Mouse (Mus musculus): ENCODE results near the gene Tmem171. TPM values are rescaled to one million over a fixed set of nuclear protein-coding genes. Genes with fewer than 3 reads are reported as not detected.

Tmem171 gene
- total RNA-seq (2021), result under 1 TPM in 1 of 2 experiments, not detected in 1; 0.40 TPM
- long read RNA-seq, experiment 1, partial matches to known transcripts, result 0 of 2 reads
- long read RNA-seq, experiment 1, other reads (novel, unspliced or antisense), result 2 of 2 reads
- long read RNA-seq, experiment 2, partial matches to known transcripts, result 0 of 1 reads
- long read RNA-seq, experiment 2, other reads (novel, unspliced or antisense), result 0 of 1 reads

GRCm38 (mm10) chr13:98694773-98695314, at the start of gene Tmem171:
Gene Tmem171 (minus strand): TSS chr13:98694834.
- peak; percentile 30 to 32 for DNase-seq

DNA sequence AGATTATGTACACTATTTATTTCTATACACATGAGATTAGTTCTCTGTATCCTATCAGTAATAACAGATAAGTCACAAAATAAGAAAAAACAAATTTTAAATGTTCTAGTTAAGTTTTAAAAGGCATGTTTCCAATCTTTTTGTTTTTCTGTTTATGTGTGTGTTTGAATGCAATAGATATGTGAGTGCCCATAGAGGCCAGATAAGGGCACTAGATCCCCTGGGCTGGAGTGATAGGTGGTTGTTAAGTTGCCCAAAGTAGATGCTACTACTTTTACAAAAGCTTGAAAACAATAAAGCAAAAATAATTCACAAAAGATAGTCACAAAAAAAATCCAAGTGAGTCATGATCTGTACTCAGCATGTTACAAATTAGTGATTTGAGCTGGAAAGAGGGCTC, 49.2 kb upstream of the Tmem171 start:
- no peak for DNase-seq

GRCm38 (mm10) chr13:98743214-98743613, 48.6 kb upstream of the Tmem171 start:
- DNase-seq, result no peak

DNA sequence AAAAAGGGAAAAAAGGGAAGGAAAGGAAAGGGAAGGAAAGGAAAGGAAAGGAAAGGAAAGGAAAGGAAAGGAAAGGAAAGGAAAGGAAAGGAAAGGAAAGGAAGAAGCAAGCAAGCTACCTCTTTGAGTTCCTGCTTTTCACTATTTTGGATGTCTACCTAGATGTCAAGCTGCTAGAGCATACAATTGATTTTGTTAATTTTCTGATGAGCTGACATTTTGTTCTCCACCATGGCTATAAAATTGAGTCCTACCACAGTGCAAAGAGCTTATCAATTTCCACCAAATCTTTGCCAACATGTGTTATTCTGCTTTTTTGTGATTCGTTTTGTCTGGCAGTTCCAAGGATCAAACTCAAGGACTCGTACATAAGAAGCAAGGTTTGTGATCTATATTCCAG, 43.6 kb upstream of the Tmem171 start:
- DNase-seq, result no peak

- DNase-seq, result no peak
These were observed 38.7 kb upstream of the Tmem171 start for GRCm38 (mm10) chr13:98733292-98733691.

- no peak for DNase-seq
These were observed 34.8 kb upstream of the Tmem171 start for GRCm38 (mm10) chr13:98729271-98730062.

DNA sequence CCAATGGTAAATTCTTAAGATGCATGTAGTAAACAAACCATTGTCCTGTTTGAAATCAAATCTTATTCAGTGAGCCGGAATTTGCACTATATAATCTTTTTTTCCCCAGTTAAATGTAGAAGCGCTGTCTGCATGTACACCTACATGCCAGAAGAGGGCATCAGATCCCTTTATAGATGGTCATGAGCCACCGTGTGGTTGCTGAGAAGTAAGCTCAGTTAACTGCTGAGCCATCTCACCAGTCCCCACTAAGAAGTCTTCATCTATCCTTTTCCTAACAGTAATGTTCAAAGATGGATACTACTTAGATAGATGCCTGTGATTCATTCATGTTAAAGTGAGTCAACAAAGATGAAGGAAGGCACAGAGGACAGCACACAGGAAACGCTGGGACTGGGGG, 31.9 kb upstream of the Tmem171 start:
- no peak for DNase-seq

GRCm38 (mm10) chr13:98723430-98723829, 28.8 kb upstream of the Tmem171 start:
- DNase-seq, result no peak

GRCm38 (mm10) chr13:98722296-98722695, 27.7 kb upstream of the Tmem171 start:
- DNase-seq, result no peak

DNA sequence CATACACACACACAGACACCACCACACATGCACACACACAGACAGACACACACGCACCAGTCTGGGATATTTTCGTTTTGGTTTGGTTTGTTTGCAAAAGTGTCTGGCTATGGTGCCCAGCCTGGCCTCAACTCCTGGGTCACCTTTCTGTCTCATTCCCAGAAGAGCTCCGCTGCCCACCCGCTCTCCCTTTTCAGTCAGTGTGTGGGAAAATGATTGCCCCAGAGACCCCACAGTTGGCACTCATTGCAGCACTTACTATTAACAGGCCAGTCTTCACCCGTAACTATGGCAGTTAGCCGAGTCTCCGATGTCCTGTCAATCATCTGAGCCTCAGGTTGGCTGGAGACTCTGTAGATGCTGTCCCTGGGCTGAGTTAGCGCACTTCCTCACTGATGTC, 21.5 kb upstream of the Tmem171 start:
- DNase-seq, result no peak

- no peak for DNase-seq
These were observed 20.9 kb upstream of the Tmem171 start for GRCm38 (mm10) chr13:98715443-98715990.

- no peak for DNase-seq
These were observed 16.0 kb upstream of the Tmem171 start for GRCm38 (mm10) chr13:98710655-98711054.

GRCm38 (mm10) chr13:98710236-98710635, 15.6 kb upstream of the Tmem171 start:
- no peak for DNase-seq

- no peak for DNase-seq
These were observed 10.9 kb upstream of the Tmem171 start for GRCm38 (mm10) chr13:98705501-98705900.

DNA sequence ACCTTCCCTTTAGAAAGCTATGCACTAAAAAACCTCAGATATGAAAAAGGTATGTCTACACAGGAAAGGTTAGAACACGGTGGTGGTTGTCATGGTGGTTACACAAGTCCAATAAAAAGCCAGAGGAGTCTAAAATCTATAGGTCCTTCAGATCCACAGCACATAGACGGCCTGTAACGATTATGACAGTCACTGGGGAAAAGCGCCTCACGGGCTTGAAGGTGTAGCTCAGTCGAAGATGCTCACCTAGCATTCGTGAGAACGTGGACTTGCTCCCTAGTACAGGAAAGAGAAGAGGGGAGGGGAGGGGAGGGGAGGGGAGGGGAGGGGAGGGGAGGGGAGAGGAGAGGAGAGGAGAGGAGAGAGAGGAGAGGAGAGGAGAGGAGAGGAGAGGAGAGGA, 9.2 kb upstream of the Tmem171 start:
- no peak for DNase-seq

- DNase-seq, result no peak
These were observed 7.7 kb upstream of the Tmem171 start for GRCm38 (mm10) chr13:98702361-98702760.

GRCm38 (mm10) chr13:98701309-98701675, 6.7 kb upstream of the Tmem171 start:
- DNase-seq, result no peak

DNA sequence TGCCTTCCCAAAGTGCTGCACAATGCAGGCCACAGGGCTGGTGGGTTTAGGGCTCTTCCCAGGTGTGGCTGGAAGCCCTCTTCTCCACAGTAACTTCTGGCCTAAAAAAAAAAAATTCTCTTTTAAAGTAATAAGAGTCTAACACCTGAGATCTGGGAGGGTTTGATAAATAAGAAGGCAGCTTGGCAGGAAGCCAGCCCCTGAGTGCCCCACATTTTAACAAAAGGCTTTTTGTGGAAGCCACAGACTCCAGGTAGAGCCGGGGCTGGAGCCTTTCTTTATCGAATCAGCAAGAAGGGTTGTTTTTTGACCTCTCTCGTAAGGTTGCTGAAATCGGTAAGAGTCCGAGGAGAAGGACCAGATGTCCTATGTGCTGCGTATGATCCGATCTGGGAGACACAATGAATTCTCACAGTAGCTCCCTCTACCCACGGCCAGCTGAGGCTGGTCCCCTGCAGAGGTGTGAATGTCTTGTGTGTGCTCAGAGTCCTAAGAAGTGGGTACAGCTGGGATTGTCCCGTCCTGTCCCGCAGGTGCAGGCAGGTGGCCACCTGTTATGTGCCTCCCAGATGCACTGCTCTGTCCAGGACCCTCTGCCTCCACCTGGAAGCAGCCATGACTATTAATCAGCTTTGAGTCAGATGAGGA, 6.2 kb upstream of the Tmem171 start:
- no peak for DNase-seq

DNA sequence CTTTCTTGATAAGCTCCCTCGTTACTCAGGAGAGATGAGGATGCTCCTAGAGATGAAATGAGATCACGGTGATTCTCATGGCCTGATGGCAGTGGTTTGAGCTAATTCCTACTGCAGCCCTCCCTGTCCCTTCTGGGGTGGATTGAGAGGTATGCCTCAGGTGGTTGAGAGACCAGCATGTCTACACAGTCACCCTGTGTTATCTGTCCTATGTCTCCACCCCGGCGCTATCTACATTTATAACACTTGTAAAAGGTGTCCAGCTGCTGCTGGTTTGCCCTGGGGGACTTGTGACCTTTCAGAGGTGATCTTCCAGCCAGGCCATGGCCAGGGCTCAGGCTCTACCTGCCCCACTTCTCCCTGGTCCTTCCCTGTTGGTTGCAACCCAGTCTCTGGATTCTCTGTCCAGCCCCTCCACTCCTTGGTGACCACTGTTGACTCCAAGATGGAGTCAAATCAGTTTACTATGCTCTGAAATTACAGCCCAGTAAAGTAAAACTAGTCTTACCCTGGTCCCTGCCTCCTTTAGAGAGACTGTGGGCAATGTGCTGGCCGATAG, 5.4 kb upstream of the Tmem171 start:
- DNase-seq, result no peak

- DNase-seq, result no peak
These were observed 4.6 kb upstream of the Tmem171 start for GRCm38 (mm10) chr13:98699051-98699744.

GRCm38 (mm10) chr13:98696716-98697115, 2.1 kb upstream of the Tmem171 start:
- DNase-seq, result no peak

- peak in 1 of 2 experiments; percentile 19 for DNase-seq
These were observed 912 bp upstream of the Tmem171 start for GRCm38 (mm10) chr13:98695546-98695945.
